Mouse (Mus musculus) forebrain, postnatal 0 days (tissue): Measurements from ENCODE around the gene Setd1a. TPM values are rescaled to one million over a fixed set of nuclear protein-coding genes. Genes with fewer than 3 reads are reported as not detected.

Experiments used
- ATAC-seq: fragments of 200-750 bp; cut with Nextera tagmentation; 2 replicates; pipeline ENCODE4 v1.8.0; 2017; ENCODE audit warnings: mild to moderate bottlenecking, moderate library complexity
- DNase-seq: peaks from one replicate; pipeline ENCODE4 v3.0.0-alpha.2; 2015
- H3K27ac ChIP-seq: fragments of 300-500 bp; sonication (generic); 2 replicates; pipeline ENCODE4 v1.5.1; 2014; ENCODE audit warnings: low read depth, mild to moderate bottlenecking, antibody characterized with exemption, low read length, moderate library complexity, mixed read lengths
- H3K27me3 ChIP-seq: fragments of 300-500 bp; sonication (generic); 2 replicates; pipeline ENCODE4 v1.6.1; 2014; ENCODE audit warnings: mild to moderate bottlenecking, low read length, mixed read lengths; ENCODE audit not compliant: insufficient read depth
- H3K36me3 ChIP-seq: fragments of 300-500 bp; sonication (generic); 2 replicates; pipeline ENCODE4 v1.6.1; 2014; ENCODE audit warnings: mild to moderate bottlenecking, moderate library complexity; ENCODE audit not compliant: insufficient read depth
- H3K4me1 ChIP-seq: fragments of 300-500 bp; sonication (generic); 2 replicates; pipeline ENCODE4 v1.6.1; 2014; ENCODE audit warnings: antibody characterized with exemption; ENCODE audit not compliant: insufficient read depth
- H3K4me2 ChIP-seq: fragments of 300-500 bp; sonication (generic); 2 replicates; pipeline ENCODE4 v1.6.1; 2014; ENCODE audit warnings: low read depth, mild to moderate bottlenecking, moderate library complexity
- H3K4me3 ChIP-seq: fragments of 300-500 bp; sonication (generic); 2 replicates; pipeline ENCODE4 v1.5.1; 2014; ENCODE audit warnings: low read depth, low read length, mixed read lengths
- H3K9ac ChIP-seq: fragments of 300-500 bp; sonication (generic); 2 replicates; pipeline ENCODE4 v1.6.1; 2014; ENCODE audit warnings: mild to moderate bottlenecking
- H3K9me3 ChIP-seq: fragments of 300-500 bp; sonication (generic); 2 replicates; pipeline ENCODE4 v1.6.1; 2016; ENCODE audit warnings: low read length
- CTCF ChIP-seq: sonication (generic); IDR thresholded peaks from 2 replicates; pipeline ENCODE4 v1.5.1; 2016; ENCODE audit warnings: antibody characterized with exemption, control low read depth, low read depth
- WGBS: fragments of 180-500 bp; shearing (Covaris S2); extraction: QIAGEN DNeasy Blood & Tissue Kit; methylation state at CpG from one replicate; pipeline ENCODE4 v1.1.7; 2014; 5-methylcytosine and 5-hydroxymethylcytosine counted together
- polyA plus RNA-seq: library from polyadenylated mRNA; unstranded; fragments of >200 nt; fragmentation: Nextera tagmentation; extraction: Ambion mirVana; gene quantifications from 2 replicates; pipeline ENCODE4 v1.2.1, GENCODE M21; 2015
- total RNA-seq: library from RNA; depleted of rRNA; stranded (reverse); fragments of >200 nt; gene quantifications from 2 replicates; pipeline ENCODE4 v1.2.3, GENCODE M21; 2014

Setd1a gene
- total and polyA plus RNA-seq, 2 experiments from 2014 or later: 13.2 to 20.7 TPM

DNA sequence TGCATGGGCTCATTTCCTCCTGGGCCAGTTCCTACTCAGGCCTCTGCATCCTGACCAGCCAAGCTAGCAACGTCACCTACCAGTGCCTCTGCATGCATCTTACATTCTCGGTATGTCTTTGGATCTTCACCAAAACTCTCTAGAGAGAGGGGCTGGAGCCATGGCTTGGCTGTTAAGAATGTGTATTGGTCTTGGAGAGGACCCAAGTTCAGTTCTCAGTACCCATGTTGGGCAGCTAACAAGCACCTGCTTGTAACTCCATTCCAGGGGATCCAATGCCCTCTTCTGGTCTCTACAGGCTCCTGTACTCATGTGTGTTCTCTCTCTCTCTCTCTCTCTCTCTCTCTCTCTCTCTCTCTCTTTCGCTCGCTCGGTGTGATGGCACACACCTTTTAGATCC is 41.3 kb downstream of the Setd1a start:
- Histone ChIP-seq H3K4me1 (0 out of 2 replicates have a peak, but pooled peaks cover 1% of the 10 kb centered on the region), H3K4me2 (no peak overlapping the region), H3K9me3 (no peaks in the 10 kb centered on the region), H3K27ac (no peak overlapping the region), H3K9ac (no peak overlapping the region), H3K36me3 (peaks cover 20% of the 10 kb centered on the region), H3K4me3 (no peak overlapping the region), H3K27me3 (no peaks in the 10 kb centered on the region)
- TF ChIP-seq CTCF: no peak
- DNase-seq (no peak), ATAC-seq (no peak)
- 78% methylated on average over 5 of the region's 5 CpGs for WGBS

DNA sequence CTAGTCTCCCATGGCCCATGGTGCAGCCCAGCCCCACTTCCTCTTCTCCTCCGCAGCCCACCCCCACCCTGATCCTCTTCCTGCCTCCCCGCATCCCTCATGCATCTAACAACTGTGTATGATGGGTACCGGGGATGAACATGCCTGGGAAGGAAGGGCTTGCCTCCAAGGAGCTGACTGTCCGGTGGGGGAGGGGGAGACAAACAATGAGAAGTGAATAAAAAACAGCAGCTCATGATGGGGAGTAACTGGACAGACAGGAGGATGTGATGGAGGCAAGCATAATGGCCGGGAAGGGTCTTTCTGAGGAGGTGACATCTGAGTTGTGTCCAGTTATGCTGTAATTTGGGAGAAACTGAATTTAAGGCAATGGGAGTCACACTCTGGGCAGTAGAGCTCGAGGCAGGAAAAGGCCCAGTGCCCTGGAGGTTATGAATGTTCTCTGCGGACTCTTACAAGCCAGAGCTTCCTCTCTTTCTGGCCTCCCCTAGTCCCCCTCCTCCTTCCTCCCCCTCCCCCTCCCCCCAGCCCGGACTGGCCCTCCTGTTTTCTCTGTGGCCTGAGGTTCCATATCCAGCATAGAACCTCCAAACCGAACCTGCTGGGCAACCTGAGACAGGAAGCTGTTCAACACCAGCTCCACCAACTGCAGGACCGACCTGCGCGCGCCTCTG is 44.5 kb downstream of the Setd1a start:
- 81% methylated on average over 13 of the region's 13 CpGs for WGBS
- H3K4me3 ChIP-seq: no peak overlapping the region
- H3K4me2 ChIP-seq: no peak overlapping the region
- H3K4me1 ChIP-seq: 0 out of 2 replicates have a peak, but pooled peaks cover 8% of the 10 kb centered on the region
- H3K9ac ChIP-seq: no peak overlapping the region
- H3K9me3 ChIP-seq: no peaks in the 10 kb centered on the region
- ATAC-seq (no peak), DNase-seq (no peak)
- peaks cover 4% of the 10 kb centered on the region; the same call in 1 of the 2 replicates for H3K36me3 ChIP-seq
- H3K27ac ChIP-seq: no peak overlapping the region
- H3K27me3 ChIP-seq: no peaks in the 10 kb centered on the region
- no peak for TF ChIP-seq CTCF

DNA sequence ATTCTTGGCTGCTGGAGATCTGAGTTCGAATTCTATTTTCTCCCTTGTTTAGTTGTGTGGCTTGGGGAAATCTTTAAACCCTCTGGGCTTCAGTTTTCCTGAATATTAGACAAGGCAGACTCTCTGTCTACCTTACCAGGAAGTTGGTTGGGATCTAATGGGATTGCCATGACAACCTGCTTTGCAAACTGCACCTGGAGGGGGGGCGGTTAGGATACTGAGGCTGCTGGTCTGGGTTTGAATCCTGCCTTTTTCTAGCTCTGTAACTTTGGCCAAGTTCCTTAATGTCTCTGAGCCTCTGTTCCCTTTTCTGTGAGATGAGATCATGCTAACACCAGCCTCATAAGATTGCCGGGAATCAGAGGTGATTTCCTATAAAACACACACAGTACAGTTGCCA is 46.0 kb downstream of the Setd1a start:
- 84% methylated on average over 3 of the region's 3 CpGs for WGBS
- Histone ChIP-seq H3K4me3 (no peak overlapping the region), H3K36me3 (peaks cover 2% of the 10 kb centered on the region; the same call in 1 of the 2 replicates), H3K9ac (no peak overlapping the region), H3K27me3 (no peaks in the 10 kb centered on the region), H3K27ac (no peak overlapping the region), H3K9me3 (no peaks in the 10 kb centered on the region), H3K4me2 (0 out of 2 replicates have a peak overlapping the region, but pooled peaks have one; percentile 70), H3K4me1 (0 out of 2 replicates have a peak, but pooled peaks cover 8% of the 10 kb centered on the region)
- ATAC-seq (no peak), DNase-seq (no peak)
- no peak for TF ChIP-seq CTCF

DNA sequence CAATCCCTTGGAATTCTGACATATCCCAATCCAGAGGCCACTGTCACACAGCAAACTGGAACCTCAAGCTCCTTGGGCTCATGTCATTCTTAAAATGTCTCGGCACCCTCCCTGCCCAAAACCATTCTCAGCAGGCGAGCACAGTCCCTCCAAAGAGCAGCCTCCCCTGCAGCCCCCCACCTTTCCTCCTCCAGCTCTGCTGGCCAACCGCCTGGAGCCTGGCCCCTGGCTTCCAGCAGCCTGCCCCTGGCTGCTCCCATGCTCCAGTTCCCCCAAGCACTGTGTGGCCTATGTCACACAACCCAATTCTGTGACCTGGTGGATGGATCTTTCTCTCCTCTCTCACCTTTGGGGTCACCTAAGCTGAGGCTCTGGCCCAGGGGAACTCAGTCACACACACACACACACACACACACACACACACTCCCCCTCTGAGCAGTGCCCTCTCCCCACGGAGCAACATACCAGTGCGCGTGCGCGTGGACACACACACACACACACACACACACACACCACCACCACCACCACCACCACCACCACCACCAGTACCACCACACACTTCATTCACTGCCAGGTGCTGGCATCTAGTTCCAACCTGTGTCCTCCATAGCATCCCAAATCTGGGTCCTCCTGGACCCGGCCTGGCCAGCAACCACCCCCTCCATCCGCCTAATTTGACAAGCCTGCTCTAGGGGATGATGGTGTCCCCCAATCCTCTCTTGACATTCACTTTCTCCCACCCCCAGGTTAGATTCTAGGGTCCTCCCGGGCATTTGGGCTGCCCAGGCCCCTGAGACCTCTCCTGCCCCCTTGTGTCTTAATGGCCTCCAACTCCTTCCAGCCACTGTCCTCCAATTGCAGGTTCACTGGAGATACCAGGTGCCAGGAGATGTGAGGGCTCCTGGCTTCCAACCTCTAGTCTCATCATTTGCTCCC is 47.0 kb downstream of the Setd1a start:
- peak overlapping the region; percentile 70 for H3K4me2 ChIP-seq
- H3K9me3 ChIP-seq: no peaks in the 10 kb centered on the region
- WGBS: 53% methylated on average over 11 of the region's 11 CpGs
- H3K4me1 ChIP-seq: 0 out of 2 replicates have a peak, but pooled peaks cover 8% of the 10 kb centered on the region
- peak overlapping the region; percentile 74 for H3K4me3 ChIP-seq
- peak overlapping the region; percentile 86 for H3K27ac ChIP-seq
- H3K27me3 ChIP-seq: no peaks in the 10 kb centered on the region
- ATAC-seq (0 out of 2 replicates have a peak, but pooled peaks have one; percentile 1), DNase-seq (no peak)
- H3K9ac ChIP-seq: peak overlapping the region; percentile 83
- no peaks in the 10 kb centered on the region for H3K36me3 ChIP-seq
- TF ChIP-seq CTCF: peak; percentile 34

DNA sequence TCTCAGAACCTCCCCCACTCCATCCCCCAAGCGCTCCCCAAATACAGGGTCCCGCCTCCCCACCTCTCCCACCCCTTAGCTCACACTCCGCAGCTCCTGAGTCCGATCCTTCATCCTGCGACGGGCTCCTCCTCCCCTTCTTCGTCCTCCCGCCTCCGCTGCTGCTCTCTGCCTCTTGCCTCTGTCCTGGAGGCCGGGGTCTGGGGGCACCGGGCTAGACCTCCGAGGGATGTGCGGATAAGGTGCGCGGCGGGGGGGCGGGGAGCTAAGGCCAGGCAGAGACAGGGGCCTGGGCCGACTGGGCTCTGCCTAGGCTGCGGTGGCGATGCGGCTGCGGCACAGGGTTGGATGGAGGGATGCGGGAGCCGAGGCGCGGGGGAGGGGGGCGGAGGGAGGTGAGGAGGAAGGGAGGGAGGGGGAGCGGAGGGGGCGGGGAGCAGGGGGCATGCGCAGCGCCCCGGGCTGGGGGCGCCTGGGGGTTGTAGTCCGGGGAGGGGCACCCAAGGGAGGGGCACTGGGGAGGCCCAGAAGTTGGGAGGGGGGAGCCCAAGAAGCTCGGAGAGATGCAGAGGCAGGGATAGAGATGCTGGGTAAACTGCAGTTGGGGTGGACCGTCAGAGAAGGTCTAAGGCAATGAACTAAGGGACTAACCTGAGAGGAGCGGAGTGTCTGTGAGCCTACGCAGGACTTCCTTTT is 47.9 kb downstream of the Setd1a start, which contains the start of the genes Stx4a and Stx1b:
TSS of gene Stx4a (plus strand) at position 119 of the 696 bp plus-strand sequence.
TSS of gene Stx1b (minus strand) at position 374 of the 696 bp plus-strand sequence.
- Histone ChIP-seq H3K27me3 (no peaks in the 10 kb centered on the region), H3K27ac (peak within 1 kb of the TSS; percentile 86), H3K4me2 (peak within 1 kb of the TSS; percentile 70), H3K4me3 (peak within 1 kb of the TSS; percentile 74), H3K9me3 (no peaks in the 10 kb centered on the region), H3K4me1 (0 out of 2 replicates have a peak, but pooled peaks cover 8% of the 10 kb centered on the region), H3K36me3 (no peaks in the 10 kb centered on the region), H3K9ac (peak within 1 kb of the TSS; percentile 83)
- ATAC-seq (peak; percentile 91), DNase-seq (peak; percentile 86)
- WGBS: 4% methylated on average over 29 of the region's 38 CpGs
- no peak; the same call in 1 of the 2 replicates for TF ChIP-seq CTCF

DNA sequence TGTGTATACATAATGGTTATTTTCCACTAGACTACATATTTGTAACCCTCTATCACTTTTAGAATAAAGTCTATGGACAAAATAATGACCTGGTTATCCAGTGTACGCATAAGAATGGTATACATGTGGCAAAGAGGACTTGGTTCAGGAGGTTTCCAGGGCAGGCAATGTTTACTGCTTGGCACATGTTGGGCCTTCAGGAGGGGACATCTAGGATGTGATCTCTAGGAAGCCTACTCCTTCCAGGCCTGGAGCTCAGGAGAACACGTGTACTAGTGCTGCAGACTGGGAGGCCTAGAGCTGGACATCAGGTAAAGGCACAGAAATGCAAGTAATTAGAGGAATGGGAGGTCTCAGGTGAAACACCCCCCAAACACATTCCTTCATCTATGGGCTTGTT is 59.1 kb downstream of the Setd1a start:
- Histone ChIP-seq H3K4me2 (no peak overlapping the region), H3K36me3 (no peaks in the 10 kb centered on the region), H3K4me1 (no peaks in the 10 kb centered on the region), H3K4me3 (no peak overlapping the region), H3K9me3 (no peaks in the 10 kb centered on the region), H3K9ac (no peak overlapping the region), H3K27me3 (no peaks in the 10 kb centered on the region), H3K27ac (no peak overlapping the region)
- DNase-seq (no peak), ATAC-seq (no peak)
- WGBS: 82% methylated on average over 2 of the region's 2 CpGs
- TF ChIP-seq CTCF: no peak
